Mouse (Mus musculus) myocyte (in vitro differentiated cells): ENCODE measurements around the gene Cdadc1.

ENCODE experiments used
- MYOG ChIP-seq, 3 experiments: IDR thresholded peaks; one replicate each; pipeline ENCODE4 v1.6.1; 2011; ENCODE audit warnings: control low read depth in 2 of 3, low read depth in 2 of 3, mild to moderate bottlenecking in 2 of 3; ENCODE audit not compliant: insufficient read length in 2 of 3, control insufficient read depth in 1 of 3, insufficient read depth in 1 of 3
- POLR2A ChIP-seq: IDR thresholded peaks from one replicate; pipeline ENCODE4 v1.6.1; 2011; ENCODE audit warnings: low read depth, mild to moderate bottlenecking, control low read depth, moderate library complexity; ENCODE audit not compliant: insufficient read length
- TCF12 ChIP-seq: IDR thresholded peaks from one replicate; pipeline ENCODE4 v1.6.1; 2011; ENCODE audit warnings: mild to moderate bottlenecking, control low read depth; ENCODE audit not compliant: poor library complexity, insufficient read depth, severe bottlenecking

- TF ChIP-seq POLR2A (no peak), TCF12 (no peak), MYOG (IDR thresholded peaks at IDR 0.05; ENCODE audit: control insufficient read depth in 1 of 3, insufficient read depth in 1 of 3, insufficient read length in 2 of 3, low read depth in 2 of 3) (no peak)
These were observed 19.0 kb upstream of the Cdadc1 start for GRCm38 (mm10) chr14:59616802-59617201.
